Mouse (Mus musculus): ENCODE results near the gene Cmya5.

DNA sequence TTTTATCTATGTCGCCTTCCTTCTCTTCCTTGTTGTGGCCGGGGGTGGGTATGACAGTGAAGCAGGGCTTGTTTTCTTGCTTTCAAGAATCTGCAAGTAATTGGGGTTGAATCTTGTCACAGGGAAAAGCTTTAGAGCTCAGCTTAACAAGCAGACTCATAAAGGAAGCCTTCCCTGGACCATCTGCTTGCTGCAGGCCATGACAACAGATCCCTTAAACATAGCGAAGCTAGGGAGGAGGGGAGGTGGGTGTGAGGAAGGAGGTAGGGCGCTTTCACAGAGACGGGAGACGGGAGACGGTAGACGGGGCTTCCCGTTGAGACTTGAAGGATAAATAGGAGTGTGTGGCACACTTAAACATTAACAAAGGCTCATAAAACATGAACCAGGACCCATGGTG lies 144.7 kb downstream of the Cmya5 start:
- TF ChIP-seq CTCF (IDR thresholded peaks at IDR 0.05; ENCODE audit: control insufficient read depth, insufficient read depth, insufficient read length) (no peak), USF1 (IDR thresholded peaks at IDR 0.05; ENCODE audit: low read depth) (no peak), MAX (IDR thresholded peaks at IDR 0.05) (no peak), FOSL1 (IDR thresholded peaks at IDR 0.05; ENCODE audit: insufficient read depth, low read length, poor library complexity, severe bottlenecking) (no peak), MYOG (IDR thresholded peaks at IDR 0.05; ENCODE audit: control insufficient read depth, extremely low read depth, insufficient read length) (no peak)
